Mouse (Mus musculus) 3T3-L1 (cell line): ENCODE data around the gene Rnf41.
A peak's percentile ranks its signal among the peaks of the same experiment; 100 is the strongest.

Experiments used
- DNase-seq: peaks from one replicate; pipeline ENCODE4 v3.0.0-alpha.2; 2015; ENCODE audit warnings: low read depth, low spot score

Rnf41 gene

GRCm38 (mm10) chr10:128474366-128474765 is 62.9 kb downstream of the Rnf41 start:
- no peak for DNase-seq

- DNase-seq: no peak
These were observed 74.9 kb downstream of the Rnf41 start for GRCm38 (mm10) chr10:128486370-128486769.

- no peak for DNase-seq
These were observed 76.6 kb downstream of the Rnf41 start for GRCm38 (mm10) chr10:128487861-128488712.

- no peak for DNase-seq
These were observed 77.3 kb downstream of the Rnf41 start for GRCm38 (mm10) chr10:128488776-128489175.

- DNase-seq: peak; percentile 49
These were observed 77.9 kb downstream of the Rnf41 start for GRCm38 (mm10) chr10:128489380-128489779.

- no peak for DNase-seq
These were observed 78.3 kb downstream of the Rnf41 start for GRCm38 (mm10) chr10:128489785-128490184.

- DNase-seq: peak; percentile 62
These were observed 78.8 kb downstream of the Rnf41 start for GRCm38 (mm10) chr10:128490232-128490631.

GRCm38 (mm10) chr10:128490912-128491311 is 79.5 kb downstream of the Rnf41 start:
- no peak for DNase-seq
